Mouse (Mus musculus) gastrocnemius, postnatal 36 days (tissue): ENCODE measurements around the gene Senp6. TPM values are rescaled to one million over a fixed set of nuclear protein-coding genes. Genes with fewer than 3 reads are reported as not detected.

Source experiments
- DNase-seq, 2 experiments: peaks; one replicate each; pipeline ENCODE4 v3.0.0; 2022
- intact Hi-C: fragments of 180-260 bp; cut with DNase I; formaldehyde crosslinking; loops from one replicate; pipeline ENCODE4 v1.15.1; 2025
- total RNA-seq, 2 experiments: library from RNA; stranded (reverse); gene quantifications; 2 replicates each; pipeline ENCODE4 v1.2.3; 2021

Gene Senp6
- total RNA-seq, 2 experiments from 2014 or later = 42.8 to 48.2 TPM

DNA sequence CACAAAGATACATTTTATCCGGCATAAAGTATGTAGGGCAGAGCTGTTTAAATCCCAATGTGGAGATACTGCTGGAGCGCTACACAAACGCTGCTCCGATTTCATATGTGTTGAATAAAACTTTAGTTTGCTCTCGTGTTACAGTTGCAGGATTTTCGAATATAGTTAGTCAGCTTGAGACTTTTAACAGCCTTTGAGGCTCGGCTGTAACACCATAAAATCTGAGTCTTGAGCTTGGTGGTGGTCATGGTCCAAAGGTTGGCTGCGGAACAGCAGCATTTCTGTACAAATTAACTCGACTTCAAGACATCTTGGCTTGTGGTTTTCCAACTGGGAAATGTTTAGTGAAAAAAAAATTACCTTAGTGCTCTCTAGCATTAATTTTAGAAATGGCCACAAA is 99.0 kb downstream of the Senp6 start:
- no peak for DNase-seq
- intact Hi-C loops = no loop called here

DNA sequence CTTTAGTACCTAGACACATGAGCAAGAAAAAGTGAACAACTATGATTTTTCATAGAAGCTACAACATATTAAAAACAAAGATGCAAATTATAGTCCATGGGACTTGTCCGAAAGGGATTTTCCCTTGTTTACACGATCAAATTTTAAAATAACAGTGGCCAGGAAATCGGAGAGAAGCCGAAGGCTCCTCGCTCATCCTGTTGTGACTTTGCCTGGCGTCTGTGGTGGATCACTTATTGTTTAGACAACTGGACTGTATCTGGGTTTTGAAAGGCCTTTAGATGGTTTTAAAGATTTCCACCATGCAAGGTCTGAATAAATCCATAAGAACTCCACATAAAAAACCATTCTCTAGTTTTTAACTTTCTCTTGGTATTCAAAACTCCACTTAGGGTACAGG is 99.7 kb downstream of the Senp6 start:
- intact Hi-C loops = no loop called here
- no peak for DNase-seq

DNA sequence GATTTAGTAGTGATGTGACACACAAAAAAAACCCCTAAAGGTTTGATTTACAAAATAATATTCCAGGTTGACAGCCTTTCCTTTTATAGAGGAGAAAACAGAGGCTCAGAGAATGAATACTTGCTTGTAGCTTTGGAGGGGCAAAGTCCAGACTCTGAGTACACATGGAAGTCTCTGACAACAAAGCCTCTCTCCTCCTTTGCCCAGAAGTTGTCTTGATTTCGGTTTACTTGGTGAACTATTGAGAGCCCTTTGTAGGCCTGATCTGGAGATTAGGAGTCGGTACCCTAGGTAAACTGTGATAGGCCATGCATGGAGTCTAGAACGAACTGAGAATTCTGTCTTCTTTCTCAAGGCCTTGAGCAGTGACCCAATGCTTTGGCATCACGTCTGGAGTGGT is 100.4 kb downstream of the Senp6 start:
- no peak for DNase-seq
- intact Hi-C loops = no loop called here

DNA sequence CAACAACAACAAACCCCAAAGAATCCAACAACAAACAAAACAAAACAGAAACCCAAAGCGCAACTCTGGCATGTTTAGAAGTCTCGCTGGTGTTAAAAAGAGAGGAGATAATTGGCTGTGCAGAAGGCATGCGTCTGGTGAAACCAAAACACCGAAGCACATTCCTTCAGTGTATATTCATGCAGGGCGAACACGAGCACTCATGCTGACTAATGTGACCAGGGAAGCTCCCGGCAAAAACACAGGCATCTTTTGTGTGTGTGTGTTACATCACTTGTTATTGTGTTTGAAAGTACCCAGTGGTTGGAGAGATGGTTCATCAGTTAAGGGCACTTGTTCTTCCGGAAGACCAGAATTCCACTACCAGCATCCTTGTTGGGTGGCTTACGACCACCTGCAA is 102.8 kb downstream of the Senp6 start:
- DNase-seq = no peak

DNA sequence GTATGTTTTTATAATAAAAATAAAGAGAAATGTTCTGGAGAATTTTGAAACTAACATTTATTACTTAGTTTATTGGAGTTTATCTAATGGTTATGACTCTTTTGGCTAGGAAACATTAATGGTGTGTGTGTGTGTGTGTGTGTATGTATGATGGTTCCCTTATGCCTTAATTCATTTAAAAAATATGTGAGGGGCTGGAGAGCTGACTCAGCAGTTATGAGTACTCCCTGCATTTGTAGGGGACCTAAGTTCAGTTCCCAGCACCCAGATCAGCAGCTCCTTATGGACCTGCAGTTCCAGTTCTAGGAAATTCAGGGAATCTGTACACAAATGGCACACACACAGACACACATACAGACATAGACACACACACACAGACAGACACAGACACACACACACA is 104.5 kb downstream of the Senp6 start:
- intact Hi-C loops = no loop called here
- DNase-seq = no peak

More for the DNA sequence above, 102.8 kb downstream of the Senp6 start:
- intact Hi-C loops = no loop called here

DNA sequence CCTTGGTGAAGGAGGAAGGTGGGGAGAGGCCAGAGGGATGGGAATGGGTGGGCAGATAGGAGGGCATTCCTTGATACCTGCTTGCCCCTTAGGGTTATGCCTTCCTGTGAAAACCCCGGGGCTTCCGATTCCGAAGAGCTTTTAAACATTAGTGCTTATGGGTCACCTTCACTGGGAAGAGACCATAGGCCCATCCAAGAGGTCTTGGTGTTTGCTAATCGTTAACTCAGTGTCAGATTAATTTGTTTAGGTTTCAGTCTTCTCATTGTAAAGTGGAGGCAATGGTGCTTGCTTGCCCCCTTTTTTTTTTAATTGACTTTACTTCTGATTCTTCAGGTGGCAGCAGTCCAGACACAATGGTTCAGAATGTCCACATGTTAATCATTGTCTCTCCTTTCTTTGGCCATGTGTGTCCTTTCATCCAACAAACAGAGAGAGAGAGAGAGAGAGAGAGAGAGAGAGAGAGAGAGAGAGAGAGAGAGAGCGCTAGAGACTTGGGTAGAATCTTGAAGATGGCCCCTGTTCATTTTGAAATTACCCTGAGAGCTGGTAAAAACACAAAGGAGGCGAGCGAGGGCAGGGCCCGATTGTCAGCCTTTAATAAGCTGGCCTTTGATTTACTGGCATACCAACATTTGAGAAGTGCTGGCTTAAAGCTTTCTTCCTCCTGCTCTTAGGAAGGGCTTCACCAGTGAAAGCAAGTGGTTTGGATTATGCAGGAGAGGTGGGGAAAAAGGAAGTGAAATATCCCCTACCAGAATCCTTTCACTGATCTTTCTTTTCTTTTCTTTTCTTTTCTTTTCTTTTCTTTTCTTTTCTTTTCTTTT is 105.9 kb downstream of the Senp6 start:
- intact Hi-C loops = no loop called here
- DNase-seq = no peak

DNA sequence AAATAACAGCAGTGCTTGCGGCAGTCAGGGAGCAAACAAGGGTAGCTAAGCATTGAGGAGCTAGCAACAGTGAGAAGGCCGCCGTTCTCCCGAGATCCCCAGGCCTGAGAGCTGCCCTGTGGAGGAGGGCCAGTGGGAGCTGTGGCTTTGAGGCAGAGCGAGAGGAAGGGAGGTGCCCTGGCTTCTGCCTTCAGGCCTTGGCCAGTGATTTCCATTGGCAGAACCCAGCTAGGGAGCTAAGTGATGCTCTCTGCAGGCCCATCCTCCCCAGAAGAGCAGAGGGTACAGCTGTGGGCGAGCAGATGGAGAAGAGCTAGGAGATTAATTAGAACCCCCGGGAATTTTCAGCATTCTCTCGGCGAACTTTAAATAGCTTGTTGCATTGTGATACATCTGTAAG is 106.9 kb downstream of the Senp6 start:
- intact Hi-C loops = no loop called here
- peak; percentile 50 to 54 for DNase-seq

DNA sequence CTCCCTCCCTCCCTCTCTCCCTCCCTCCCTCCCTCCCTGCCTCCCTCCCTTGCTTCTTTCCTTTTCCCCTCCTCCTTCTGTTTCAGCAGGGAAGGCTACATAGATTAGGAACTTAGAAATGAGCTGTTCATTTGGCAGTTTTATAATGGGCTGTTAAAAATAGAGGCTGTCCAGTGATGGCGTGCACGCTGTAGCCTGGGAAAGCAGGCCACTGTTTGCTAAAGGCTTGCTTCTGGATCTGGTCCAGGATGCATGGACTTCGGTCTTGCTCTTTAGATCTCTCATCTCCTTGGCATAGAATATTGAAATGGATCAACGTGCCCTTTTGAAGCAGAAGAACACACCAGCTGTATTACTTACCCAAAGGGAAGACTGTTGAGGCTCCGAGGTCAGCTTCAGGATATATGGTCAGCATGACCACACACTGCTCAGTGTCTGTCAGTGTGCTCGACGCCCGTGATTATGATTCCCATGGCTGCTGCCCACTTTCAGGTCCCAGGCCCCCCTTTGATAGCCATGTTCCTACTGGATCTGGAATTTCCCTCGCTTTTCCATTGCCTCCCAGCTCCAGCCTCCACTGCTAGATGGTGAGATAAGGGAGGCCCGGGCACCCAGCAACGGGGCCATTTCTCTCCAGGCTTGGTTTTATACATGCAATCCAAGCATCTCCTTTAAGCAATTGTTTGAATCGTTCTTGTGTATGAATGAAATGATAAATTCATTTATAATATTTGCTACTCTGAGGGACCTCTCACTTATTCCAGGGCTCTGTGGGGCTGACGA is 110.2 kb downstream of the Senp6 start:
- intact Hi-C loops = no loop called here
- no peak for DNase-seq

DNA sequence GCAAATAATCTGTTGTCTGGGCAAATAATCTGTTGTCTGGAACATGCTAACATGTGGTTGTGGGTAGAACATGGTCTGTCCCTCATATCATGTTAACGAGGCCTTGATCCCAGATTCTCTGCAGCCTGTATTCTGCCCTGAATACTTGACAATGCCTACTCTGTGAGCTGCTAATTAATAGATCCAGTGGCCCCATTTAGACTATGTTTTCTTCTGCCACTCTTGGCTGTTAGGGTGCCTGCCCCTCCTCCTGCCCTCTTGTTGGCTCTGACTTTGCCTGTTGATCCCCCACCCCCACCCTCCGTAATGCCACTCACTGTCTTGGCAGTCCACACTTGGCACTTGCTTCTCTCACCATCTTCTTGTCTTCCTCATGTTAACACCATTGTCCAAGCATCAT is 112.0 kb downstream of the Senp6 start:
- intact Hi-C loops = no loop called here
- DNase-seq = no peak

DNA sequence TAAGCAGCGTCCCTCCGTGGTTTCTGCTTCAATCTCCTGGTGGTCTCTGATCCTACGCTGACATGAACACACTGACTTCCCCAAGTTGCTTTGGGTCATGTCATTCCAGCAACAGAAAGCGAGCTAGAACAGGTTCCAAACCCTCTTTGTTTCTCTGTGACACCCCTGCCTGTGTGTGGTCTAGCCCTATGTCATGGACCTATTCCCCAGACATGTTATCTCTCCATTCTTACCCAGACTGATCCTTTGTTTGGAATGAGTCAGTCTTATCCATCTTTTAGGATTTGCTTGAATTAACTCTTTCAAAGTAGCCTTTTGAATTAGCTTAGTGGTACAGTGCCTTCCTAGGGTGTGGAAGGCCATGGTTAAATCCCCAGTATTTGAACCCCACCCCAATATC is 113.0 kb downstream of the Senp6 start:
- intact Hi-C loops = no loop called here
- DNase-seq = no peak

DNA sequence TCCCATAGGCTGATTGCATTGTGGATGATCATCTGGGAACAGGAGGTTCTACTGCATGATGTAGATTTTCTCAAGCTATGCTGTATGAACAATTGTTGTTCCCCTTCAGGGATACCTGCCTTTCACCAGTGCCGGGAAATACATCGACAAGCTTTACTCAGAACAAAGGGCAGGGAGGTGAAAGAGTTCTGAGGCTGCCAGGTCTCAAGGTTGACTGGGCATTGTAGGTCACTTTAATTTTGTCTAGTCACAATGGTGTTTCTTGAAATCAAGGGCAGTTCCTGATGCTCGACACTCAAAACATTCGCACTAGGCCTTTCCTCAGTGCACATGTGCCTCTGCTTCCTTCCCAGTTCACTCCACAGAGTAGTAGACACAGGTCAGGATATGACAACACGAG is 114.1 kb downstream of the Senp6 start:
- intact Hi-C loops = no loop called here
- no peak for DNase-seq

DNA sequence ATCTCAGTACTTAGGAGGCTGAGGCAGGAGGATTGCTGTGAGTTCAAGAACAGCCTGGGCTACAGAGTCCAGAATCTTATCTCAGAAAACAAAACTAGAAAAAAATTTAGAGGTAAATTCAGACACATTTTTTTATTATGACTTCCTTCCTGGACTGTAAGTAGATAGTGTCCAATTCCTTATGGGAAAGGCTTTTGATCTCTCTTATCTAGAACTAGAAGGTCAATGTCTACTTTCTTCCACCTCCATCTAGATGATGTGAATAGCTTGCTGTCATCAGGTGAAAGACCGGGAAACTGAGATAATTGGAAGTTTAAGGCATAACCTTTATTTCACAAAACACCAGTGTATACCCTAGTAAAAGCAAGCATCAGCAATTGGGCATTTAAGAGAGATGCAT is 115.0 kb downstream of the Senp6 start:
- DNase-seq = no peak
- intact Hi-C loops = no loop called here

DNA sequence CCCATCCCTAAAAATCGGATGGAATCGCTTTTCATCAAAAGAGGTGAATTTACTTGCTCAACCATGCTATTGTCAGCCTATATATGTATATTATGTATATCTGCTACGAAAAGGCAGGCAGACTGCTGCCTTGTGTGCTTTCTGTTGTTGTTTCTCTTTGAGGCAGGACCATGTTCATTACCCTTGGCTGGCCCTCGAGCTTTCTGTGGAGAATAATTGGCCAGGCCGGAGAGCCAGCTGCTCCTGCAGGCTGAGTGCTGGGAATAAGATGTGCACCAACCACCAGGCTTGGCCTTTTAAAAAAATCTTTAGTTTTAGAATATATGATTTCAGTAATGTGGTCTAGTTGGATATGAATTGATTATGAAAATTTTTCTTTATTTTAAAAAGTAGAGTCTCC is 117.4 kb downstream of the Senp6 start:
- no peak for DNase-seq
- intact Hi-C loops = no loop called here

DNA sequence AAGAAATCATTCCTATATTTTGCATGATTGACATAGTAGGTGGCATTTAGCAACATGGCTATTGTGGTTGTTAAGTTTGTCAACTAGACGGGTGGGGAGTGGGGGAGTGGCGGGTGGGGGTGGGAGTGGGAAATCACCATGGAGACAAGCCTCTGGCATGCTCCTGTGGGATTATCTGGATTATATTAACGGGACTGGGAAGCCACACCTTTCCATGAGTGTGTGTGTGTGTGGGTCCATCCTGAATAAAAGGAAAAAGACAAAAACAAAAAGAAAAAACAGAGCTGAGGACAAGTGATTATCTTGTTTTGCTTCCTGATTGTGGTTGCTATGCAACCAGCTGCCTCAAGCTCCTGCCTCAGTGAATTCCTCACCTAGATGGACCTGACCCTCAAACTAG is 119.0 kb downstream of the Senp6 start:
- DNase-seq = no peak
- intact Hi-C loops = no loop called here

DNA sequence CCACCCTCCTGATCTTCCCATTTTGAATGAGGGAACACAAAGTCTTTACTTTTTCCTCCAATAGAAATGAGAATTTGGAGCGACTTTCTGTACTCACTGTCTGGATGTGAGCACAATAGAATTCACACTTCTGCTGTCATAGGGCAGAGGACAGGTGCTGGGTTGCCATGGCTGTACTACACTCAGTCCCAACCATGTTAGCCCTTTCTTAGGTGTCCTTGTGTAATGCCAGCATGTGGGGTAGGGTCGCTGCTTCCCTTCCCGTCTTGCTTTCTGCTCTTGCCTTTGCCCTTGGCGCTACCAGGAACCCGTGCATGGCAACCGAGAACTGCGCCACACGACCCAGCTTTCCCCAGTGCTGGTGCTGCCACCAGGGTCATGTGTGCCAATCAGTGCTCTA is 120.0 kb downstream of the Senp6 start:
- intact Hi-C loops = no loop called here
- DNase-seq = no peak

DNA sequence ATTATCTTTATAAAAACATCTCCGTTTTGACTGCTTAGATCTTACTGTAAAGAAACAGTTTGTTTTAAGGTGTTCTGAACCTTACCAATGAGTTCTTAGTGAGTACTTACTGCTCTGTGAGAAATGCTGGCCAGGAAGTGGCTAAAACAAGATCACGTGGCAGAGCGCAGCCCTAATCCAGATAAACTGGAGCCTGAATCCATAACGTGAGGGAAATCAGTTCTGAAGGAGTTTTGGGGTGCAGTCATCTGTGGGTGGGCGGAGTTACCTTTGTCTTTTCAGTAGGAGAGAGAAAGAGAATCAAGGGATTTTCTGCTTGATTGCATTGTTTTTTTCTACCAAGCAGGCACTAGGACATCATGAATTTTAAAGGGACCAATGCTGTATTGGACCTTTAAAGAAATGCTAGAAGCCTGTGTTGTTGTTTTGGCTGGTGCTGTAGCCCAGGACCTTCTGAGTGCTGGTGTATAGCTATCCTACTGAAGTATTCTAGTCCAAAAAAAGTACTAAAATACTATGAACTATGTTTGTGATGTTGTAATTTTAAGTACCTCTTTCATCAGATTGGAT is 121.7 kb downstream of the Senp6 start:
- intact Hi-C loops = no loop called here
- no peak for DNase-seq

DNA sequence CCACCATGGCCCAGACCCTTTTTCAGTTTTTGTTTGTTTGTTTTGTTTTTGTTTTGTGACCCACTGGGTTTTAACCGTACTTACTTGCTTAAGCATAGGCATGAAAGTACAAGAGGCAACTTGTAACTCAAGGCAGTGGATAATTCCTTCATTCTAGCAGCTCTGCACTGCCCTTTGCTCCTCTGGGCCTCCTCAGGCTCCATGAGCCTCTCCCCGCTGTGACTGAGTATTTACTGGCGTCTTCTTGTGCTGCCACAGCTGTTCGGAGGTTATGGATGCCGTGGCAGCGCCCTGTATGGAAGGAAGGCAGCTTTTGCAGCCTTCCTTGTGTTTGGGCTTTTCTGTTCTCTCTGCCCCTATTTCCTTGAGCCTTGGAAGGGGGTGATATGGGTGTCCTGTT is 124.5 kb downstream of the Senp6 start:
- no peak for DNase-seq
- intact Hi-C loops = no loop called here

DNA sequence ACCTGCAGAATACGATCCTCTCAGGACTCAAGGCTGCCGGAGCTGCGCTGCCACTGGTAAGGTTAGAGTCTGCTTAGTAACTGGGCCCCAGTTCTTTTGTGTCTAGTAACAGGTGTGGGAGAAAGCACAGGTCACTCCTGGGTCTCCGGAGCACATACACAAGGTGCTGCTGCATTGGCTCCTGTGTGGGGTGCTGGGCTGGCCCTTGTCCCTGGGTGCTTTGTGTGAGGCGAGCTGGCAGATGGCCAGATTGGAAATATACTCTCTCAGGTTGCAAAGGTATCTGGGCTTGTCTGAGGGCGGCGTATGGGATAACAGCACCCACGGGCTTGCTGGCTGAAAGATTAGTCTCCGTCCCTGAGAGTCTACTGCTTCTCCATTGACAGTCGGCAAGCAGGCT is 125.6 kb downstream of the Senp6 start:
- intact Hi-C loops = no loop called here
- DNase-seq = no peak

DNA sequence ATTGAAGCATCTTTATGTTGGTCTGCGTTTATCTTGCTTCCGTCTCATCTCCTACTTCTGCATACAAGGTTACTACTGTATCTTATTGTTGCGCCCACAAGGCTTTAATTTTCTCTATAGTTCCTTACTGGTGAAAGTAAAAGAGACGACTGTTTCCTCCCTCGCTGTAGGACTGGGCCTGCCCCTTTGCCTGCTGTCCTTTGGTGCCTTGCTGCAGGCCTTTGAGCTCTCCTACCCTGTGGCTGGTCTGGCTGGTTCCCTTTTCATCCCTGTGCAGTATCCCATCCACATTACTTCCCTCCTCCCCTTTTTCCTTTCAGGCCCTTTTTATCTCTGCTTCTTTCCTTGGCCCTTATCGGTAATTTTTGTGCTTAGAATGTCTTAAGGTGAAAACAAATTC is 127.7 kb downstream of the Senp6 start:
- no peak for DNase-seq
- intact Hi-C loops = no loop called here
